Mouse (Mus musculus): ENCODE measurements at regions not wholly inside any gene's neighbourhood (a gene's known extent, or its start where the extent isn't known, plus 50 kb on each side); places are given as distances from the start of the nearest gene placed in this dataset.
"Not testable (repeated sequence)": the region's sequence is repeated elsewhere in the genome, so short reads cannot be mapped to it uniquely, and the experiment has no call there.

GRCm38 (mm10) chr6:37795001-37795400 is 75.6 kb upstream of the Trim24 start:
- ATAC-seq = no peak
- H3K9ac ChIP-seq (replicated peaks) = no peak overlapping the region
- H3K4me1 ChIP-seq (replicated peaks) = no peaks in the 10 kb centered on the region
- no peaks in the 10 kb centered on the region for H3K36me3 ChIP-seq
- no peak overlapping the region for H3K4me2 ChIP-seq (replicated peaks)
- H3K4me3 ChIP-seq (replicated peaks) = no peak overlapping the region
- H3K9me3 ChIP-seq = 0 out of 2 replicates have a peak, but pooled peaks cover 7% of the 10 kb centered on the region
- no peak overlapping the region for H3K27ac ChIP-seq
- no peaks in the 10 kb centered on the region for H3K27me3 ChIP-seq

DNA sequence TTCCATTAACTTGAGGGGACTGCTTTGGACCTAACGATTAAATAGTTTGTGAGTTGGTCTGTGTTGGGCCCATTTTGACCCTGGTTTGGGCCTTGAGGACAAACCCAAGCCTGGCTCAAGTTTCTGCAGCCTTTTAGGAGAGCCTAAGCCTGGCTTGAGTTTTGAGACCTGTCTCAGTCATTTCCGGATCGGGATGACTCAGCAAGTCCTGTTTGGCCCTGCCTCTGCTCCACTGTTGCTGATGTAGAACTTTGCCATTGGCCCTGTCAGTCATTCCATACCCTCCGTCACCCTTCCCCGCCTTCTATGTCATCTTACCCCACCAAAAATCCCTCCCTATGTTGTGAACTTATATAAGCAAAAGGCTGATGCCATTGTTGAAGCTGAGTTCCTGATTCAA is 67.4 kb upstream of the Trim24 start:
- 93% methylated on average over 5 of the region's 5 CpGs for WGBS
- H3K9ac ChIP-seq (replicated peaks) = no peak overlapping the region
- H3K36me3 ChIP-seq = no peaks in the 10 kb centered on the region
- no peak overlapping the region for H3K27ac ChIP-seq
- no peaks in the 10 kb centered on the region for H3K4me1 ChIP-seq (replicated peaks)
- no peak for ATAC-seq
- H3K27me3 ChIP-seq = no peaks in the 10 kb centered on the region
- no peaks in the 10 kb centered on the region; the same call in 1 of the 2 replicates for H3K9me3 ChIP-seq
- no peak overlapping the region for H3K4me3 ChIP-seq (replicated peaks)
- no peak overlapping the region for H3K4me2 ChIP-seq (replicated peaks)

- not testable (repeated sequence) for H3K4me1 ChIP-seq (replicated peaks); H3K4me3 ChIP-seq (replicated peaks); ATAC-seq; H3K9me3 ChIP-seq; H3K36me3 ChIP-seq; H3K27ac ChIP-seq; H3K4me2 ChIP-seq (replicated peaks); H3K27me3 ChIP-seq; H3K9ac ChIP-seq (replicated peaks)
- 96% methylated on average over 24 of the region's 24 CpGs for WGBS
Observed at GRCm38 (mm10) chr6:37805896-37806295, 64.7 kb upstream of the Trim24 start.

DNA sequence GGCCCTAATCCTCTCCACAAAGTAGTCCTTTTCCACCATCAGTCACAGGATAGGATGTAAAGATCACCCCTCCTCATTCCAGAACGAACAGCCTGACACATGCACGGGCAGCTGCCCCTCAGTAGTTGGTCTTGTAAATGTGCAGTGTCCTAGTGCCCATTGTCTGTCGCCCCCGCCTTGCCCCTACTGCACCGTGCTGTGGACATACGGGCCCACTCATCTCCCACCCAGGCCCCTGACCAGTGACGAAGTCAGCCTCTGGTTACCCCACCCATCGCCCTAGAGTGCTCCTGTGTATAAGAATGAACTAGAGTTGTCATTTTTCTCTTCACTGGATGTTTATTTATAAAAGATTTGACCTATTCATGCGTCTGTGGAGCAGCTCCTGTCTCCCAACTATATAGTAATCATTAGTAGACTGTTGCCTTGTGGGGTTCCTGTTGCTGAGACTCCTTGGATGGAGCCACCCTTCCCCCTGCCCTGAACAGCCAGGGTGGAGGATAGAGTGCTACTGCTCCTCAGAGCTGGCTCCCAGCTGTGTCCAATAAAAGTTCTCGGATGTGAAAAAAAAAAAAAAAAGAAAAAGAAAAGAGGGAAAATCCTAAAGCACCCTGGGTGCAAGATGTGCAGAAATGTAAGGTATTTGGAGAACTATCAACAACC is 64.0 kb upstream of the Trim24 start:
- not testable (repeated sequence) for H3K4me1 ChIP-seq (replicated peaks); H3K36me3 ChIP-seq; H3K4me2 ChIP-seq (replicated peaks); H3K9me3 ChIP-seq; H3K4me3 ChIP-seq (replicated peaks); H3K27me3 ChIP-seq; H3K9ac ChIP-seq (replicated peaks); H3K27ac ChIP-seq
- WGBS = 73% methylated on average over 1 of the region's 10 CpGs
- ATAC-seq = peak; percentile 74

GRCm38 (mm10) chr6:37815218-37815617 is 55.4 kb upstream of the Trim24 start:
- not testable (repeated sequence) for ATAC-seq; H3K4me2 ChIP-seq (replicated peaks); H3K27me3 ChIP-seq; H3K9me3 ChIP-seq; H3K9ac ChIP-seq (replicated peaks); H3K4me1 ChIP-seq (replicated peaks); H3K27ac ChIP-seq; H3K36me3 ChIP-seq; H3K4me3 ChIP-seq (replicated peaks)
- 70% methylated on average over 2 of the region's 2 CpGs for WGBS
